30 mouse cellular contexts compared by ENCODE assay signal in the genomic region with DNA sequence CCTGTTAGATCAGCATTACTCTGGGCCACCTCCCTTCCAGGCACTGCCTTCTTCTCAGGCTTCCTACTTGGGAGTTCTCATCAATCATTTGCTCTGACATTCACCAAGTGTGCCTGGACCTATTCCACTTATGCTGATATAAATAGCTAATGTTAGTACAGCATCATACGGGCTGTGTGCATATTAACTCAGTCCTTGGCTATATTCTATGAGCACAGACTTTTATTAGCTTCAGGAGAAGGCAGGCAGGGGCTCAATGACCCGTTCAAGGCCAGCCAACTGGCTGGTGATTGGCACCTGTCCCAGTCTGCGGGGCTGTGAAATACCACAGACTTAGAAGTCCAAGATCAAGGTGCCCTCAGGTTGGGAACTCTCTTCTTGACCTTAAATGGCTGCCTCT. TPM values are rescaled to one million over a fixed set of nuclear protein-coding genes. Genes with fewer than 3 reads are reported as not detected.
A peak's percentile ranks its signal among the peaks of the same experiment; 100 is the strongest.
DNase-seq lines count a peak whose midpoint lies in the region; ATAC-seq and TF ChIP-seq lines count a peak whose summit lies in the region.
"Had no signal": no experiment of that assay in that cellular context is flagged by ENCODE, and none has a peak within 500 bp of the region (broad histone marks: within the 10 kb centered on the region; RNA-seq: fewer than 3 reads in every experiment).

No protein-coding gene starts in this region.

- peak; percentile 60 for DNase-seq in heart, postnatal 4 days
- peak; percentile 31 for DNase-seq in ovary, postnatal 36 days (ENCODE audit: low spot score)
- no peak for DNase-seq in ovary, postnatal 10 days (ENCODE audit: low spot score)
- DNase-seq in kidney, postnatal 0 days (ENCODE audit: low spot score), result peak; percentile 38
- peak; percentile 3 for DNase-seq in skeletal muscle tissue, adult 2 months (ENCODE audit: low read depth, low spot score)
- no peak for DNase-seq in left cerebral cortex, postnatal 10 days (ENCODE audit: extremely low spot score in 1 of 2, low spot score in 2 of 2)
- no peak for DNase-seq in hindbrain, postnatal 0 days (ENCODE audit: low spot score)
- DNase-seq: adrenal gland, adult 8-10 months; cerebellum, adult 11-12 months; gastrocnemius, postnatal 14 days; lung, adult 18-20 months; lung, postnatal 10 days; thymus, postnatal 25 days had no signal

- peaks cover 39% of the 10 kb centered on the region for H3K27me3 ChIP-seq in heart, embryonic 11.5 days (ENCODE audit: control insufficient read depth, insufficient read depth, low read length)
- peaks cover 27% of the 10 kb centered on the region for H3K27me3 ChIP-seq in kidney, postnatal 0 days (ENCODE audit: insufficient read depth, low read length)
- peaks cover 41% of the 10 kb centered on the region for H3K27me3 ChIP-seq in hindbrain, postnatal 0 days (ENCODE audit: insufficient read depth, low read length)

- intact Hi-C loops in left cerebral cortex, postnatal 10 days (cut with DNase I), result no loop called here

- no peak for TF ChIP-seq CTCF in kidney, postnatal 0 days (IDR thresholded peaks at IDR 0.05; ENCODE audit: low read depth)
- TF ChIP-seq CTCF in hindbrain, postnatal 0 days (IDR thresholded peaks at IDR 0.05; ENCODE audit: low read depth), result no peak

- H3K4me1 ChIP-seq in heart, embryonic 11.5 days (ENCODE audit: control insufficient read depth, insufficient read depth, low read length), result no peaks in the 10 kb centered on the region
- H3K4me1 ChIP-seq in kidney, postnatal 0 days (replicated peaks; ENCODE audit: insufficient read depth, low read length), result 0 out of 2 replicates have a peak, but pooled peaks cover 3% of the 10 kb centered on the region
- H3K4me1 ChIP-seq in hindbrain, postnatal 0 days (ENCODE audit: insufficient read depth, low read length), result no peaks in the 10 kb centered on the region
- H3K4me1 ChIP-seq: embryonic facial prominence, embryonic 15.5 days; forebrain, embryonic 15.5 days; hindbrain, embryonic 12.5 days; limb, embryonic 12.5 days; liver, embryonic 12.5 days; midbrain, embryonic 10.5 days had no signal

- no peaks in the 10 kb centered on the region for H3K36me3 ChIP-seq in heart, embryonic 11.5 days (ENCODE audit: control insufficient read depth, insufficient read depth, low read length)
- H3K36me3 ChIP-seq in kidney, postnatal 0 days (ENCODE audit: insufficient read depth, low read length), result no peaks in the 10 kb centered on the region
- no peaks in the 10 kb centered on the region for H3K36me3 ChIP-seq in hindbrain, postnatal 0 days (ENCODE audit: insufficient read depth, low read length)
- H3K36me3 ChIP-seq: embryonic facial prominence, embryonic 15.5 days; forebrain, embryonic 15.5 days; heart, embryonic 15.5 days; hindbrain, embryonic 12.5 days; limb, embryonic 12.5 days; liver, embryonic 12.5 days; midbrain, embryonic 10.5 days had no signal

- H3K9me3 ChIP-seq in heart, embryonic 11.5 days (replicated peaks; ENCODE audit: control insufficient read depth, low read length), result no peaks in the 10 kb centered on the region
- no peaks in the 10 kb centered on the region for H3K9me3 ChIP-seq in kidney, postnatal 0 days (replicated peaks; ENCODE audit: low read length)
- no peaks in the 10 kb centered on the region for H3K9me3 ChIP-seq in hindbrain, postnatal 0 days (ENCODE audit: low read length)
- H3K9me3 ChIP-seq: embryonic facial prominence, embryonic 15.5 days; forebrain, embryonic 15.5 days; heart, embryonic 15.5 days; hindbrain, embryonic 12.5 days; limb, embryonic 12.5 days; liver, embryonic 12.5 days; midbrain, embryonic 10.5 days had no signal

- no peak overlapping the region for H3K4me3 ChIP-seq in heart, embryonic 11.5 days (ENCODE audit: low read depth, low read length)
- H3K4me3 ChIP-seq in kidney, postnatal 0 days (replicated peaks; ENCODE audit: low read depth, low read length), result no peak overlapping the region
- H3K4me3 ChIP-seq in hindbrain, postnatal 0 days (ENCODE audit: low read length), result no peak overlapping the region
- H3K4me3 ChIP-seq: embryonic facial prominence, embryonic 15.5 days; forebrain, embryonic 15.5 days; heart, adult 2 months; heart, embryonic 15.5 days; hindbrain, embryonic 12.5 days; limb, embryonic 12.5 days; liver, embryonic 12.5 days; midbrain, embryonic 10.5 days had no signal

- no peak overlapping the region for H3K4me2 ChIP-seq in heart, embryonic 11.5 days
- H3K4me2 ChIP-seq in kidney, postnatal 0 days (ENCODE audit: low read length), result no peak overlapping the region
- H3K4me2 ChIP-seq in hindbrain, postnatal 0 days (ENCODE audit: low read depth, low read length), result no peak overlapping the region
- H3K4me2 ChIP-seq: embryonic facial prominence, embryonic 15.5 days; forebrain, embryonic 15.5 days; heart, embryonic 15.5 days; hindbrain, embryonic 12.5 days; limb, embryonic 12.5 days; liver, embryonic 12.5 days had no signal

- no peak overlapping the region for H3K27ac ChIP-seq in heart, embryonic 11.5 days (ENCODE audit: low read depth, low read length)
- H3K27ac ChIP-seq in kidney, postnatal 0 days, result no peak overlapping the region
- no peak overlapping the region for H3K27ac ChIP-seq in hindbrain, postnatal 0 days
- H3K27ac ChIP-seq: embryonic facial prominence, embryonic 15.5 days; forebrain, embryonic 15.5 days; heart, adult 2 months; heart, embryonic 15.5 days; hindbrain, embryonic 12.5 days; limb, embryonic 12.5 days; liver, embryonic 12.5 days; midbrain, embryonic 10.5 days had no signal

- H3K9ac ChIP-seq in heart, embryonic 11.5 days (ENCODE audit: low read depth, low read length), result no peak overlapping the region
- no peak overlapping the region for H3K9ac ChIP-seq in kidney, postnatal 0 days (ENCODE audit: low read depth, low read length)
- H3K9ac ChIP-seq in hindbrain, postnatal 0 days (replicated peaks; ENCODE audit: low read length), result no peak overlapping the region
- H3K9ac ChIP-seq: embryonic facial prominence, embryonic 15.5 days; forebrain, embryonic 15.5 days; heart, embryonic 15.5 days; hindbrain, embryonic 12.5 days; limb, embryonic 12.5 days; liver, embryonic 12.5 days had no signal

- 35% methylated on average over 3 of the region's 3 CpGs for WGBS in heart, embryonic 11.5 days (ENCODE audit: insufficient replicate concordance)
- WGBS in kidney, postnatal 0 days, result 23% methylated on average over 3 of the region's 3 CpGs
- 39% methylated on average over 3 of the region's 3 CpGs for WGBS in hindbrain, postnatal 0 days

- ATAC-seq in heart, embryonic 11.5 days (replicated peaks; ENCODE audit: insufficient number of reproducible peaks, low FRiP score, low TSS enrichment), result no peak
- peak; percentile 72 for ATAC-seq in kidney, postnatal 0 days (replicated peaks; ENCODE audit: low FRiP score, low read depth)
- ATAC-seq in hindbrain, postnatal 0 days, result no peak
- ATAC-seq: activated CD4-positive, CD25-positive, alpha-beta regulatory T cell, adult 4 months; forebrain, embryonic 15.5 days; liver, embryonic 12.5 days had no signal

RNA-seq across cellular contexts. Expression of gene Vax1, which starts 14.1 kb away (rescaled TPM):
- not detected for total RNA-seq in heart, postnatal 4 days (2021)
- polyA plus RNA-seq in heart, embryonic 11.5 days (2014; fragmentation: Nextera tagmentation; extraction: Ambion mirVana), result not detected in 2 replicates
- polyA plus RNA-seq in kidney, postnatal 0 days (2015; fragmentation: Nextera tagmentation; extraction: Ambion mirVana), result not detected in 2 replicates
- 1 to 10 TPM; 1.5 to 2.1 TPM for total RNA-seq in left cerebral cortex, postnatal 10 days (2021)
- not detected in 2 replicates for total RNA-seq in hindbrain, postnatal 0 days (2014; rRNA removed)
- not detected in 2 replicates for polyA plus RNA-seq in hindbrain, postnatal 0 days (2015; fragmentation: Nextera tagmentation; extraction: Ambion mirVana)
- total RNA-seq: adrenal gland, adult 8-10 months; gastrocnemius, postnatal 14 days; heart, adult 2 months; MEL; monocyte, adult 5-6 weeks; neutrophil, adult 5-6 weeks had no signal
- polyA plus RNA-seq: activated CD4-positive, CD25-positive, alpha-beta regulatory T cell, adult 4 months; C2C12; heart, adult 2 months; heart, embryonic 15.5 days; hindbrain, embryonic 12.5 days; limb, embryonic 12.5 days; liver, embryonic 12.5 days; stomach, embryonic 14.5 days had no signal

RNA-seq across cellular contexts. Expression of gene Kcnk18, which starts 35.0 kb away (rescaled TPM):
- total RNA-seq in heart, postnatal 4 days (2021), result not detected
- polyA plus RNA-seq in heart, embryonic 11.5 days (2014; fragmentation: Nextera tagmentation; extraction: Ambion mirVana), result not detected in 2 replicates
- polyA plus RNA-seq in kidney, postnatal 0 days (2015; fragmentation: Nextera tagmentation; extraction: Ambion mirVana), result not detected in 2 replicates
- total RNA-seq in left cerebral cortex, postnatal 10 days (2021), result not detected
- total RNA-seq in hindbrain, postnatal 0 days (2014; rRNA removed), result not detected in 2 replicates
- 0.05 TPM in 1 of 2 replicates, not detected in the other for polyA plus RNA-seq in hindbrain, postnatal 0 days (2015; fragmentation: Nextera tagmentation; extraction: Ambion mirVana)
- total RNA-seq: adrenal gland, adult 8-10 months; gastrocnemius, postnatal 14 days; heart, adult 2 months; layer of hippocampus, postnatal 10 days; left cerebral cortex, adult 8-10 months; MEL; monocyte, adult 5-6 weeks; neutrophil, adult 5-6 weeks had no signal
- polyA plus RNA-seq: activated CD4-positive, CD25-positive, alpha-beta regulatory T cell, adult 4 months; C2C12; embryonic facial prominence, embryonic 15.5 days; forebrain, embryonic 15.5 days; heart, adult 2 months; heart, embryonic 15.5 days; hindbrain, embryonic 12.5 days; limb, embryonic 12.5 days; liver, embryonic 12.5 days; midbrain, embryonic 10.5 days; stomach, embryonic 14.5 days had no signal

Comparison
In these comparisons a context has a peak if more than half of its experiments do, and no peak if none do; other contexts are left out.
1. DNase-seq: peak in heart, postnatal 4 days (single experiment), ovary, postnatal 36 days (single experiment), kidney, postnatal 0 days (single experiment) and skeletal muscle tissue, adult 2 months (single experiment); none in ovary, postnatal 10 days (single experiment), left cerebral cortex, postnatal 10 days (0 of 2) and hindbrain, postnatal 0 days (single experiment).